Mouse (Mus musculus): ENCODE results near the gene Parp14.

DNA sequence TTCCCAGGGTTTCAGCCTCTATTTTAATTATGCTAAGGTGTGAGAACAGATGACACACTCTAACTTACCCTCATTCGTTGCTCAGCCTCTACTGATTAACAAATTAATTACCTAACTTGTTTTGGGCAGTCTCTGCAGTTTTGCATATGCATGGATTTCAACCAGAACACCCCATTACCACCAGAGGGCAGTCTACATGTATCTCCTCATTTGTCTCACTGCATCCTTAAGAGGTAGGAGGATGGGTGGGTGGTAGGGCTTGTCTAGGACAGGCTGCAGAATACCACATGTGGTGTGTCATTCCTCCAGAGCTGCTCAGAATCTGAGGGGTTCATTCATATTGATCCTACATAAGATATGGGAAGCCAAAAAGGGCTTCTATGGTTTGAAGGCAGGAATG lies 31.7 kb downstream of the Parp14 start:
- peak; percentile 78 for TF ChIP-seq CTCF (IDR thresholded peaks at IDR 0.05; ENCODE audit: low read depth)
- no peak for TF ChIP-seq EP300 (IDR thresholded peaks at IDR 0.05; ENCODE audit: low read depth)

Measured in liver, embryonic 14.5 days (tissue).